Mouse (Mus musculus) limb, embryonic 10.5 days (tissue): ENCODE measurements around the gene Pde4d. TPM values are rescaled to one million over a fixed set of nuclear protein-coding genes. Genes with fewer than 3 reads are reported as not detected.
A peak's percentile ranks its signal among the peaks of the same experiment; 100 is the strongest.

Source experiments
- DNase-seq: peaks from one replicate; pipeline ENCODE4 v3.0.0-alpha.2; 2017; ENCODE audit warnings: low spot score
- H3K27ac ChIP-seq: fragments of 300-500 bp; sonication (generic); 2 replicates; pipeline ENCODE4 v1.5.1; 2016; ENCODE audit warnings: mild to moderate bottlenecking
- H3K27me3 ChIP-seq: fragments of 300-500 bp; sonication (generic); 2 replicates; pipeline ENCODE4 v1.6.1; 2016; ENCODE audit warnings: low read depth, mild to moderate bottlenecking; ENCODE audit not compliant: poor library complexity, severe bottlenecking
- H3K36me3 ChIP-seq: fragments of 300-500 bp; sonication (generic); 2 replicates; pipeline ENCODE4 v1.6.1; 2016; ENCODE audit warnings: mild to moderate bottlenecking, moderate library complexity
- H3K4me1 ChIP-seq: fragments of 300-500 bp; sonication (generic); 2 replicates; pipeline ENCODE4 v1.6.1; 2016
- H3K4me3 ChIP-seq: fragments of 300-500 bp; sonication (generic); 2 replicates; pipeline ENCODE4 v1.5.1; 2016; ENCODE audit warnings: mild to moderate bottlenecking, moderate library complexity
- H3K9me3 ChIP-seq: fragments of 300-500 bp; sonication (generic); replicated peaks from 2 replicates; pipeline ENCODE4 v1.6.1; 2016; ENCODE audit warnings: mild to moderate bottlenecking
- WGBS: fragments of 180-500 bp; shearing (Covaris S2); methylation state at CpG from one replicate; pipeline ENCODE4 v1.1.7; 2016; 5-methylcytosine and 5-hydroxymethylcytosine counted together
- polyA plus RNA-seq: library from polyadenylated mRNA; unstranded; fragments of >200 nt; fragmentation: Nextera tagmentation; extraction: Ambion mirVana; gene quantifications from 2 replicates; pipeline ENCODE4 v1.2.1, GENCODE M21; 2016

The Pde4d gene
- polyA plus RNA-seq, 1 experiment from 2014 or later, result 24.3 TPM

DNA sequence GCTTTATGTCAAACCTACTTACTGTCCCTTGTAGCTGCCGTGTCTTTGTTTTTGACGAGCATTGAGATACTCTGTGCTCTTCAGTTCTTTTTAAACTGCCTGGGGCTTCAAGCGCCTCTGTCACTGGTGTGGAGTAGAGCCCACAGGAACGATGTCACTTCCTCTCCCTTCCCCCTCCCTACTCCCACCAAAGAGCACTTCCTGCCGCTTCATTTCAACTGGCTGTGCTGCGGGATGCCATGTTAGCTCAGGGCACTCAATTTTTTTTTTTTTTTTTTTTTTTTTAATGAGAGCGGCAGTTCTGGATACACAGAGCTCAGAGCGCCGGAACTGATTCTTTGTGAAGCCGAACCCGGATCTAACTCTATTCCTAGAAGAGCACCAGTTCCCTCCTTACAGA is 789.5 kb downstream of the Pde4d start:
- Histone ChIP-seq H3K9me3 (no peaks in the 10 kb centered on the region), H3K27ac (no peak overlapping the region), H3K36me3 (no peaks in the 10 kb centered on the region), H3K4me3 (no peak overlapping the region), H3K4me1 (peaks cover 23% of the 10 kb centered on the region), H3K27me3 (no peaks in the 10 kb centered on the region)
- 74% methylated on average over 11 of the region's 11 CpGs for WGBS
- no peak for DNase-seq

GRCm38 (mm10) chr13:109242456-109243050 is 792.8 kb downstream of the Pde4d start:
- Histone ChIP-seq H3K9me3 (no peaks in the 10 kb centered on the region), H3K36me3 (no peaks in the 10 kb centered on the region), H3K27me3 (no peaks in the 10 kb centered on the region), H3K4me1 (peaks cover 13% of the 10 kb centered on the region), H3K4me3 (no peak overlapping the region), H3K27ac (peak overlapping the region; percentile 25; the same call in 1 of the 2 replicates)
- no peak for DNase-seq
- WGBS, result 76% methylated on average over 9 of the region's 9 CpGs

DNA sequence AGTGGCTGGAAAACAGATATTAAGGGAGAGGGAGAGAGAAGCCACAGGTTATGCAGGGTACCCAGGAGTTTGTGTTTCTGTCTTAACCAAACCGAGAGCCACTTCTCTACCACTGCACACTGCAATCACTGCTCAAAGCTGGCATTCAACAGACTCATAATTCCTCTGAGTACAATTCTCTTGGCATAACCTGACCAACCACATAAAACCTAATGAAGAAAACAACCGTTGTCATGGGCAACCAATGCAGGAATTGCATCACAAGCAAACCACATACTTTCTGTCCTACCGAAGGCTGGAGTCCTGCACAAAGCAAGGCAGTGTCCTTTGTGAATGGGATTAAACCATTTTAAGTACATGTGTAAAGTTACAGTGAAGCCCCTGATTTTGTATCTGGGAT is 793.4 kb downstream of the Pde4d start:
- H3K27ac ChIP-seq, result no peak overlapping the region
- H3K36me3 ChIP-seq, result no peaks in the 10 kb centered on the region
- 92% methylated on average over 3 of the region's 3 CpGs for WGBS
- H3K4me1 ChIP-seq, result peaks cover 13% of the 10 kb centered on the region
- H3K4me3 ChIP-seq, result no peak overlapping the region
- no peaks in the 10 kb centered on the region for H3K27me3 ChIP-seq
- no peak for DNase-seq
- no peaks in the 10 kb centered on the region for H3K9me3 ChIP-seq

- H3K27me3 ChIP-seq, result no peaks in the 10 kb centered on the region
- 86% methylated on average over 4 of the region's 4 CpGs for WGBS
- peaks cover 10% of the 10 kb centered on the region for H3K4me1 ChIP-seq
- H3K9me3 ChIP-seq, result no peaks in the 10 kb centered on the region
- no peak for DNase-seq
- H3K27ac ChIP-seq, result no peak overlapping the region
- H3K36me3 ChIP-seq, result no peaks in the 10 kb centered on the region
- H3K4me3 ChIP-seq, result no peak overlapping the region
Measured at GRCm38 (mm10) chr13:109247061-109247460, 797.3 kb downstream of the Pde4d start.

- Histone ChIP-seq H3K36me3 (no peaks in the 10 kb centered on the region), H3K9me3 (no peaks in the 10 kb centered on the region), H3K27me3 (no peaks in the 10 kb centered on the region), H3K4me1 (no peaks in the 10 kb centered on the region), H3K4me3 (no peak overlapping the region), H3K27ac (no peak overlapping the region)
- no peak for DNase-seq
Measured at GRCm38 (mm10) chr13:109249315-109249714, 799.6 kb downstream of the Pde4d start.

DNA sequence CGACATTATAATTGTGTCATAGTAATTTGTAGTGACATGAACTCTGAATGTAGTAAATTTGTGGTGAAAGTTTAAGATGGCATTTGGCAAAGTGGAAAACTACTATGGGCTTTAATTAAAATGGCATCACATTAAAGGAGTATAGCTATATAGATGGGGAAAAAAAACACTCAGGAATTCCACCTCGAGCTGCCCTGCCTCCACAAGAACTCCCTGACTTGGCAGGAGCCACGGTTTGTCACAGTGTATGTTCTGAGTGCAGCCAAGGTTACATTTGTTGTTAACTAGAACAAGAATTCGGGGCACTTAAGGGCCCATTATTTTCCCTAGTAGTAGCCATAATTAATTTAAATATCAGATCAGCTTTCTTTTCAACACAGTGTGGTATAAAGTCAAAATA is 805.9 kb downstream of the Pde4d start:
- no peak for DNase-seq
- Histone ChIP-seq H3K36me3 (no peaks in the 10 kb centered on the region), H3K27me3 (no peaks in the 10 kb centered on the region), H3K4me3 (no peak overlapping the region), H3K4me1 (peaks cover 10% of the 10 kb centered on the region), H3K27ac (no peak overlapping the region), H3K9me3 (no peaks in the 10 kb centered on the region)
- 69% methylated on average over 4 of the region's 4 CpGs for WGBS

DNA sequence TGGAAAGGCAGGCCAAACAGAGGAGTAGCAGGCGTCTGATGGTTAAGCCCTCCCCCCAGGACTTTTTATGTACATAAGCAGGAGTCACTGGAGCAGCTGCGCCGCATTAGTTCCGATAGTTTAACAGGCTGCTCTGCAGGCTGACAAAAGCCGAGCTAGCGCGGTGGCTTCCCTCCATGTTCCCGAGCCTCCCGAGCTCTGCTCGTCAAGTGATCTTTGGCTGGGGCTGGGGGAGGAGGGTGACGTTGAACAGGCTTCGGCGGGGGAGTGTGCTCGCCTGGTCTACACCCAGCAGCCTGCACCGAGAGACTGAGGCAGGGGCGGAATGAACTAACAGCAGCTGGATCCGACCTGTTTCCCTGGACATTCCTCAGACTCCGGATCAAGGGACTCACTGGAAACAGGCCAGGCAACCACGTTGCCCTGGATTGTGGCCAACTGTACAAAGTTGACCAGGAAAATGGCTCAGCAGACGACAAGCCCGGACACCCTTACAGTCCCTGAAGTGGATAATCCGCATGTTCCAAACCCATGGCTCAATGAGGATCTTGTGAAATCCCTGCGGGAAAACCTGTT is 810.6 kb downstream of the Pde4d start:
- Histone ChIP-seq H3K9me3 (no peaks in the 10 kb centered on the region), H3K27me3 (no peaks in the 10 kb centered on the region), H3K36me3 (no peaks in the 10 kb centered on the region), H3K27ac (peak overlapping the region; percentile 94), H3K4me1 (peaks cover 53% of the 10 kb centered on the region), H3K4me3 (peak overlapping the region; percentile 59)
- peak; percentile 84 for DNase-seq
- WGBS, result under 1% methylated on average over 23 of the region's 23 CpGs

DNA sequence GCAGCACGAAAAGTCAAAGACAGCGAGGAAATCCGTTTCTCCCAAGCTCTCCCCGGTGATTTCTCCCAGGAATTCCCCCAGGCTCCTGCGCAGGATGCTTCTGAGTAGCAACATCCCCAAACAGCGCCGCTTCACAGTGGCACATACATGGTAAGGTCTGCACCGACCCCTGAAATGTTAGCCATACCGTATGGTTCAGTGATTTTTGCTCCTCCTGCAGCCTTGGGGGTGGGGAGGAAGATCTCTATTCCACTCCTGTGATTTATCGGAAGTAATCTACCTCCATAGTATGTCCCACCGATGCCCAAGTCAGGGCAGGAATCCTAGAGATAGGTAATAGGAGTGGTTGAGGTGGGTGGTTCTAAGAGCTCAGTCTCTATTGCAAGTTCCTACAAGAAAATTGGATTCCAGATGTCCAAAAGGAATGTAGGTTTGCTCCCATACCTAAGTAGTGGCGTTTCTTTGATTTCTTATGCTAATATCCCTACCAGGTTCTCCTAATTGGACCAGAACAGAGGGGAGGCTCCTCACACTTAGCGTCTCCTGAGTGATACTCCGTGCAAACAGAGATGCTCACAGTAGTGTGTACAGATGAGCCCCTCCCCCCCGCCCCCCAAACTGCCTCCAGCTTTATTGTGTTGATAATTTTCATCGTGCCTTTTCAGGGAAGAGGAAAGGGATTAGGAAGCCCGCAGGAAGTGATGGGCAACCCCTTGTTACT is 811.2 kb downstream of the Pde4d start:
- no peaks in the 10 kb centered on the region for H3K36me3 ChIP-seq
- no peaks in the 10 kb centered on the region for H3K27me3 ChIP-seq
- peaks cover 59% of the 10 kb centered on the region for H3K4me1 ChIP-seq
- WGBS, result 2% methylated on average over 17 of the region's 17 CpGs
- DNase-seq, result no peak
- peak overlapping the region; percentile 59 for H3K4me3 ChIP-seq
- peak overlapping the region; percentile 94 for H3K27ac ChIP-seq
- no peaks in the 10 kb centered on the region for H3K9me3 ChIP-seq

DNA sequence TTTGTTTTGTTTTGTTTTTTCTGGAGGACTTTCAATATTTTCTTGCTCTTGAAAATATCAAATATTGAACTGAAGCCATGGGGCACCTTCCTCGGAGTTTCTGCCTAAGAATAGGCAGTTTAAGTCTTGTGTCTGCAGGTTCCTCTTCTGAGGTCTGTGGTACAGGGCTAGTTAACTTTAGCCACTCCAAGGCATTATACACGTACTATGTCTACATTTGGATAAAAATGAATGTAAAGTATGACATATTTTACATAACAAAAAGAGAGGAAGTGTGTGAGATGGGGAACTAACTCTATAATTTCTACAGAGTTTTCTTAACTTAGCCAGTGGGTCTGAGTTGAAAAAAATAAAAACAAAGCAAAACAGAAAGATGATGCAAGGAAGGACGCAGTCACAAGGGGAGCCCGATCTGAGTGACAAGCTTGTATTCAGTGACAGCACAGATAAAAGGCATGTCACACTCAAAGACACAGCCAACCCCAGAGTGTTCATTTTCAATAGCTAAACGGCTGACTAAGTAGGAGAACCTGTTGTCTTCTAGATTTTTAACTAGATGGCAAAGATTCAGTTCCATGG is 812.0 kb downstream of the Pde4d start:
- WGBS, result 43% methylated on average over 5 of the region's 5 CpGs
- Histone ChIP-seq H3K9me3 (no peaks in the 10 kb centered on the region), H3K27me3 (no peaks in the 10 kb centered on the region), H3K4me1 (peaks cover 67% of the 10 kb centered on the region), H3K27ac (peak overlapping the region; percentile 94), H3K36me3 (no peaks in the 10 kb centered on the region), H3K4me3 (peak overlapping the region; percentile 59)
- DNase-seq, result no peak

GRCm38 (mm10) chr13:109262501-109262900 is 812.8 kb downstream of the Pde4d start:
- Histone ChIP-seq H3K27ac (peak overlapping the region; percentile 38), H3K36me3 (no peaks in the 10 kb centered on the region), H3K27me3 (no peaks in the 10 kb centered on the region), H3K4me3 (peak overlapping the region; percentile 59), H3K4me1 (peaks cover 75% of the 10 kb centered on the region), H3K9me3 (no peaks in the 10 kb centered on the region)
- no peak for DNase-seq
- WGBS, result 76% methylated on average over 5 of the region's 5 CpGs

DNA sequence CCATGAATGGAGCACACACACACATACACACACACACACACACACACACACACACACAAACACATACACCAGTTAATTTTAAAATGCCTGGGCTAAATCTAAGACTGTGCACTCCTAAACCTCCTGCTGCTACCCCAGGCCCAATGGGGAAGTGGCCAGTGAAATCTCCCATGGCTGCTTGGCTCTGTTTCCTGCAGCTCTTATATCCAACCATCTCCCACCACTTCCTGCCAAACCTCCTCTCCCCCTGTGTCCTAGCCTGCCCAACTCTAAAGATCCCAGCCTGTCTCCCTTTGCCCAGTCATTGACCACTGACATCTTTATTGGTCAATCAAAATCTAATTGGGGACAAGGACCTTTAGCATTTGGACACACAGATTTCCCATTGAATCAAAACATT is 814.1 kb downstream of the Pde4d start:
- no peak for DNase-seq
- peaks cover 85% of the 10 kb centered on the region for H3K4me1 ChIP-seq
- no peak overlapping the region for H3K27ac ChIP-seq
- no peak overlapping the region for H3K4me3 ChIP-seq
- H3K27me3 ChIP-seq, result no peaks in the 10 kb centered on the region
- H3K36me3 ChIP-seq, result no peaks in the 10 kb centered on the region
- no peaks in the 10 kb centered on the region for H3K9me3 ChIP-seq

DNA sequence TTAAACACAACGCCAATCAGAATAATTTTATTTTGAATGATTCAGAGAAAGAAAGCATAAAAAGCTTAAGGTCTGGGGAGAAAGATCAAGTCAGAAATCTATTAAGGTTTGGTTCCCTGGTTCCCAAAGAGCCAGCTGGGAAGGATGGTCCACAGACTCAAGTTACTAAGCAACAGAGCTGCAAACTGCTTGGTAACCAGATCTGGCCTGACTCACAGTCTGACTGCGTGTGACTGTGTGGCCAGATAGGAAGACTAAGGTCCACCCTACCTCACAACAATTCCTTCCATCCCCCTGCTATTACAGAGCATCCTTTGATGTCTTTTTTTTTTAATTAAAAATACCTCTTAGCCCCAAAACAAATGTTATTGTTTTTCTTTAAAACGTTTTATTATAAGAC is 818.5 kb downstream of the Pde4d start:
- DNase-seq, result no peak

GRCm38 (mm10) chr13:109268659-109269322 is 819.0 kb downstream of the Pde4d start:
- Histone ChIP-seq H3K4me3 (no peak overlapping the region), H3K36me3 (no peaks in the 10 kb centered on the region), H3K27me3 (no peaks in the 10 kb centered on the region), H3K27ac (no peak overlapping the region), H3K4me1 (peaks cover 45% of the 10 kb centered on the region), H3K9me3 (no peaks in the 10 kb centered on the region)
- 93% methylated on average over 4 of the region's 4 CpGs for WGBS
- no peak for DNase-seq

More for the DNA sequence above, 818.5 kb downstream of the Pde4d start:
- 57% methylated on average over 3 of the region's 3 CpGs for WGBS
- Histone ChIP-seq H3K27me3 (no peaks in the 10 kb centered on the region), H3K27ac (no peak overlapping the region), H3K9me3 (no peaks in the 10 kb centered on the region), H3K36me3 (no peaks in the 10 kb centered on the region), H3K4me3 (no peak overlapping the region), H3K4me1 (peaks cover 50% of the 10 kb centered on the region)
